In genomic region chr17:43145749-43146148, GRCm38 (mm10) we compare ENCODE assay signal across 27 mouse cellular contexts.
"Had no signal": no experiment of that assay in that cellular context is flagged by ENCODE, and none has a peak within 500 bp of the region (broad histone marks: within the 10 kb centered on the region; RNA-seq: fewer than 3 reads in every experiment).

No protein-coding gene starts in this region.

- H3K4me3 ChIP-seq: embryonic facial prominence, embryonic 10.5 days; embryonic facial prominence, embryonic 12.5 days; embryonic facial prominence, embryonic 13.5 days; embryonic facial prominence, embryonic 15.5 days; erythroblast, embryonic 14.5 days; forebrain, embryonic 10.5 days; forebrain, embryonic 12.5 days; forebrain, embryonic 13.5 days; forebrain, embryonic 15.5 days; gastrocnemius, adult 2 months had no signal

- H3K9ac ChIP-seq: embryonic facial prominence, embryonic 12.5 days; embryonic facial prominence, embryonic 13.5 days; embryonic facial prominence, embryonic 15.5 days; forebrain, embryonic 12.5 days; forebrain, embryonic 13.5 days; forebrain, embryonic 15.5 days; forebrain, postnatal 0 days had no signal

- H3K9me3 ChIP-seq: embryonic facial prominence, embryonic 10.5 days; embryonic facial prominence, embryonic 12.5 days; embryonic facial prominence, embryonic 13.5 days; embryonic facial prominence, embryonic 15.5 days; forebrain, embryonic 10.5 days; forebrain, embryonic 12.5 days; forebrain, embryonic 13.5 days; forebrain, embryonic 15.5 days had no signal

- H3K27ac ChIP-seq: embryonic facial prominence, embryonic 10.5 days; embryonic facial prominence, embryonic 12.5 days; embryonic facial prominence, embryonic 13.5 days; embryonic facial prominence, embryonic 15.5 days; forebrain, embryonic 10.5 days; forebrain, embryonic 12.5 days; forebrain, embryonic 13.5 days; forebrain, embryonic 15.5 days; gastrocnemius, adult 2 months had no signal

- H3K36me3 ChIP-seq: embryonic facial prominence, embryonic 10.5 days; embryonic facial prominence, embryonic 12.5 days; embryonic facial prominence, embryonic 13.5 days; embryonic facial prominence, embryonic 15.5 days; forebrain, embryonic 10.5 days; forebrain, embryonic 12.5 days; forebrain, embryonic 15.5 days had no signal

- ATAC-seq: forebrain, embryonic 13.5 days; forebrain, embryonic 14.5 days; forebrain, embryonic 15.5 days; forebrain, embryonic 16.5 days; forebrain, postnatal 0 days had no signal

- H3K4me2 ChIP-seq: embryonic facial prominence, embryonic 12.5 days; embryonic facial prominence, embryonic 13.5 days; embryonic facial prominence, embryonic 15.5 days; forebrain, embryonic 12.5 days; forebrain, embryonic 13.5 days; forebrain, embryonic 15.5 days had no signal

- H3K4me1 ChIP-seq: forebrain, embryonic 15.5 days had no signal

- DNase-seq: cerebellum, adult 2 months; cerebellum, adult 8-10 months; cerebellum, adult 9-10 months; cerebellum, adult 9-11 months; cerebellum, postnatal 10 days; cerebellum, postnatal 14 days; cerebellum, postnatal 25 days; cerebellum, postnatal 36 days; embryo, embryonic 11 days; forebrain, postnatal 0 days; gastrocnemius, adult 2 months; gastrocnemius, postnatal 10 days; gastrocnemius, postnatal 14 days; gastrocnemius, postnatal 25 days; gastrocnemius, postnatal 36 days; heart, adult 18-20 months had no signal

- H3K27me3 ChIP-seq: embryonic facial prominence, embryonic 12.5 days; embryonic facial prominence, embryonic 13.5 days; embryonic facial prominence, embryonic 15.5 days; forebrain, embryonic 12.5 days; forebrain, embryonic 13.5 days; forebrain, embryonic 15.5 days had no signal
